Mouse (Mus musculus): ENCODE measurements around the gene Castor1.

Castor1 gene

GRCm38 (mm10) chr11:4257756-4258155 lies 39.7 kb downstream of the Castor1 start:
- intact Hi-C loops (cut with DNase I) = loop anchor here (1.0 kb wide), 2 partner anchors 37 to 165 kb away; no protein-coding TSS in a partner anchor

- intact Hi-C loops (cut with DNase I) = loop anchor here (1.0 kb wide), 2 partner anchors 38 to 164 kb away; no protein-coding TSS in a partner anchor
These were observed 40.6 kb downstream of the Castor1 start for GRCm38 (mm10) chr11:4258657-4259082.

DNA sequence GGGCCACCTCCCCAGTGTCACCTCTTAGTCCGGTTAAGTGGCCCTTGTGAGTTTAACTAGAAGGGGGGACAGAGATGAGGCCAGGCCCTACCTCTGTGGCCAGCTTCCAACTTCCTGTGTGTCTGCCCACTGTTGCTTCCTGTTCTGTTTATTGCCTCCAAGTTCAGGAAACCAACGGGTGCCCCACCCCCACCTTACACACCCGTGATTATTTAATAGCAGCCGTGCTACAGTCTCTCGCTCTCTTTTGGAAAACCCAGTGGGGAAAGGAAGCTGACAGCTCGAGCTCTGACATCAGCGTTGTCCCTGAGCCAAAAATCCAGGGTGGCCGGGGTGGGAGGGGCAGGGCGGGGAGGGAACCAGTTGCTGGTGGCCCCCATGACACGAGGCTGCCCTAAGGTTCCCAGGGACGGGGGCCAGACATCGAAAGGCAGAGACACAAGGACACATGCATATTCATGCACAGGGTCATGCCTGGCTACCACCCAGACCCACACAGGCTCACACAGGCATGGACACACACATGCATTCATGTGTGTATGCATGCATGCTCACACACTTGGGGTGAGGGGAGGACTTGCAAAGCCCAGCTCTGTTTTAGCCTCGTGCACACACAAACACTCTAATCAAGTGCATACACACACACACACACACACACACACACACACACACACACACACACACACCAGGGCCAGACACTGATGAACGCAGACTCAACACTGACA lies 42.6 kb downstream of the Castor1 start:
- intact Hi-C loops (cut with DNase I) = no loop called here

DNA sequence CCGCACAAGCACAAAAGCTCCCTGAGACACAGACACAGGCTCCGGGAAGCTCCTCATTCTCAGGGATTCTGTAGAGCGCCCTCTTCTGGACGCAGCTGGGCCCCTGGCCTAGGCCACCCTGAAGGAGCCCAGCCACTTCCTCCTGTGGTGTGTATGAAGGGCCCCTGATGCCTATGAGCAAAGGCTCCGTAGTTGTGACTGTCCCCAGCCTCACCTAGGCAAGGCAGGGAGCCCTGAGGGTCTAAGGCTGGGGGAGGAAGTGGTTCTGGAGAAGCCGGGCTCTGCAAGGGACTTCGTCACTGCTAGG lies 43.1 kb downstream of the Castor1 start:
- intact Hi-C loops (cut with DNase I) = no loop called here

DNA sequence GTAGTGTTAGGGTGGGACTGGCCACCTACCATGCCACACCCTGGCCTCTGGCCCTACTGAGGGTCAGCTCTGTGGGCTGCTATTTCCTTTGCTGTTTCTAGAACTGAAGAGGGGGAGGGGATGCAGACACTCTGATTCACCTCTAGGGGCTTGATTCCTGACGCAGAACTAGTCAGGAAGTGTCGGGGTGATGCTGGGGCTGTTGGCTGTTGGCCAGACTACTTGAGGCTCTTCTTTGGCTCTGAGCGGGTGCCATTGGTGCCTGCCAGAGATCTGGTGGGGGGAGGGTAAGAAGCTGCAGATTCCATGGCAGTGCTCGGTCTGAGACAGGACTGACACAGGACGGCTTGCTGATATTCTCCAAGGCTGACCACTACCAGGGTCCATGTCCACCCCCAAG lies 43.9 kb downstream of the Castor1 start:
- intact Hi-C loops (cut with DNase I) = no loop called here

DNA sequence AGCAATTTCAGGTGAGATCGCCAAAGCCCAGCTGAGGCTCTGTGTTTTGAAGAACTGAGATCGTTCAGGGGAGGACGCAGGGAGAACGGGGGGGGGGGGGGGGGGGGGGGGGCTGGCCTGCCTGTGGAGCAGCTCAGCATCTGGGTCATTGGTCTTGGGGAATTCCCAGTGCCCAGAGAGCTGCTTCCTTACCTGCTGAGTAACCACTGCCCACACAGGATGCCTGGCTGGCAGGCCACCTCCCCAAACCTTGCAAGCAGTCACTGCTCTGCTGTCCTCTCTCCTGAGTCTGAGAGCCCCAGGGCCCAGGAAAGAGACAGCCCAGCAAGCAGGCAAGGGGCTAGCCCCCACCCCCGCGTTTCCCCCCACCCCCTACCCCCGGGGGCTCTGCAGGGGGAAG lies 44.8 kb downstream of the Castor1 start:
- intact Hi-C loops (cut with DNase I) = no loop called here

- intact Hi-C loops (cut with DNase I) = no loop called here
These were observed 45.3 kb downstream of the Castor1 start for GRCm38 (mm10) chr11:4263296-4263695.

DNA sequence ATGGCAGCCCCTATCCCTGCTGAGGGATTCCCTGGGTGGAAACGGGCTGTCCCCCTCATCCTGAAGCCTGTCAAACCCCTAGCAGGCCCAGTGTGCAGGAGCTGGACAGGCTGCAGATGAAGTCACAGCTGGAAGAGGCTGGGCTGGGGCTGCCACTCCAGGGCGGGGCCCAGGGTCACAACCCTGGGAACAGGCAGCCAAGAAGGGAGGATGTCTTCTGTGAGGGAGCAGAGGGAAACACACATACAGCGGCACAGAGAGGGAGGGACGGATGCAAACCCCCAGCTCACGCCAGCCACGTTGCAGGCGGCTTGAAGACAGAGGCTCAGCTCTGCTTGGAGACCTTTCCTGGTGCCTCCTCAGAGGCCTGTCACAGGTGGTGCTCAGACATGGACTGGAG lies 46.0 kb downstream of the Castor1 start:
- intact Hi-C loops (cut with DNase I) = no loop called here

DNA sequence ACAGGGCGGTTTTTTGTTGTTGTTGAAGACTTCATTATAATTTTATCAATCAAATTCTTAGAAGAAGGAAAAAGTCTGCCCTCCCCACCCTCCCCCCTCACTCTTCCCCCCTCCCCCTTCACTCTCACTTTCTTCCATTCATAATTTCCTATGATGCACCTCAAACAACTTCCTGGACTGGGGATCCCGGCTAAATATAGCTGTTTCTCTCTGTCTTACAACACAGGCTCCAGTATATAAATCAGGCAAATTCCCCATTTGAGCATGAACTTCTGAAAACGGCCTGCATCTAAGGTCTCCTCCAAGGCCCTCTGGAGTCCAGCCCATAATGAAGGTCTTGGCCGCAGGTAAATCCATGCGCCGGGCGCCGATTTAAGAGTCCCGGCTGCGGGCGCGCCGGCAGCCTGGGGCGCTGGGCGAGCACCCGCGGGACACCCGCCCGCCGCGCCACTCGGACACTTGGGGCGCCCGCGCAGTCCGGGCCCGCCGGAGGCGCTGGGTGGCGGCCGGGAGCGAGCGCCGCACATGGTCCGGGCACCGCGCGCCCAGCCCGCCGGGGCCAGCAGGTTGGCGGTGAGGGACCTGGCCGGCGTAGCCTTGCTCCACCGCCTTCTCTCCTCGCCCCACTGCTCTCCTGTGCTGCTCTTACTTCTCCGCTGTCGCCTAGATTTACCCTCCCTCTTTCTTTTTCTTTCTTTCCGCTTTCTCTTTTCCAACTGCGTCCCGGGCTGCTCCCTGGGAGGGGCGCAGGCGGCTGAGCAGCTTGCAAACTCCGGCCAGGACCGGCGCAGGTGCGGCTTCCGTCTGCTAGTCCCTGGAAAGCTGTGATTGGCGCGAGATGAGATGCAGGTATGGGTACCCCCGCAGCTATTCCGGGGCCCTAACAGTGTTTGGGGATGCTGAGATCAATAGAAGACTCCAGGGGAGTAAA lies 48.5 kb downstream of the Castor1 start:
- intact Hi-C loops (cut with DNase I) = loop anchor here (5.0 kb wide), 1 partner anchor 41 kb away; no protein-coding TSS in a partner anchor

GRCm38 (mm10) chr11:4267202-4267578 lies 49.2 kb downstream of the Castor1 start:
- intact Hi-C loops (cut with DNase I) = loop anchor here (5.0 kb wide), 1 partner anchor 40 kb away; no protein-coding TSS in a partner anchor

DNA sequence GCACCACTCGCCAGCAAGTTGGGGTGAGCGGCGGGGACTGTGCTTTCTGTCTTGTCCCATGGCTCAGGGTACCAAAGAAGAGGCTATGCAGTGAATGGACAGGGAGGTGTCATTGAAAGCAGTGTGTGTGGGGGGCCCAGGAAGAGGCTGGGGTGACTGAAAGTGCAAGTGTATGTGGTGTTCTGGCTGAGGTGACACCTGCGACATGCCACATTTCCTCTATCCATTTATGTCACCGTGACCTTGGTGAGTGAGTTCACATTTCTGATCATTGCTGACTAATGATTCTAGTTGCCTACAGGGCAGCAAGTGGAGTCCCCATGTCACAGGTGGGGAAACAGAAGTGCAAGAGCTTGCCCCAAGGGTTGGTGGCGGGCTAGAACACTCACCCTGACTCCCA lies 50.5 kb downstream of the Castor1 start:
- intact Hi-C loops (cut with DNase I) = loop anchor here (5.0 kb wide), 1 partner anchor 39 kb away; no protein-coding TSS in a partner anchor

GRCm38 (mm10) chr11:4270744-4271459 lies 52.9 kb downstream of the Castor1 start:
- intact Hi-C loops (cut with DNase I) = no loop called here

- intact Hi-C loops (cut with DNase I) = no loop called here
These were observed 53.5 kb downstream of the Castor1 start for GRCm38 (mm10) chr11:4271544-4271943.

Measured in adrenal gland (tissue).